Mouse (Mus musculus) neural tube, embryonic 14.5 days (tissue): ENCODE data around the gene Uts2. TPM values are rescaled to one million over a fixed set of nuclear protein-coding genes. Genes with fewer than 3 reads are reported as not detected.
A peak's percentile ranks its signal among the peaks of the same experiment; 100 is the strongest.

ENCODE experiments used
- ATAC-seq: fragments of 200-750 bp; cut with Nextera tagmentation; 2 replicates; pipeline ENCODE4 v1.8.0; 2017; ENCODE audit warnings: low read depth, mild to moderate bottlenecking, moderate TSS enrichment, moderate library complexity
- H3K27ac ChIP-seq: fragments of 300-500 bp; sonication (generic); 2 replicates; pipeline ENCODE4 v1.5.1; 2014; ENCODE audit warnings: low read depth, mild to moderate bottlenecking, control low read depth, low read length, moderate library complexity, mixed read lengths
- H3K27me3 ChIP-seq: fragments of 300-500 bp; sonication (generic); 2 replicates; pipeline ENCODE4 v1.6.1; 2014; ENCODE audit warnings: low read length; ENCODE audit not compliant: control insufficient read depth, insufficient read depth
- H3K36me3 ChIP-seq: fragments of 300-500 bp; sonication (generic); 2 replicates; pipeline ENCODE4 v1.6.1; 2014; ENCODE audit warnings: low read length, mixed read lengths; ENCODE audit not compliant: control insufficient read depth, insufficient read depth
- H3K4me1 ChIP-seq: fragments of 300-500 bp; sonication (generic); 2 replicates; pipeline ENCODE4 v1.6.1; 2014; ENCODE audit warnings: low read length; ENCODE audit not compliant: control insufficient read depth, insufficient read depth
- H3K4me2 ChIP-seq: fragments of 300-500 bp; sonication (generic); 2 replicates; pipeline ENCODE4 v1.6.1; 2014; ENCODE audit warnings: mild to moderate bottlenecking, low read depth, low read length, control low read depth
- H3K4me3 ChIP-seq: fragments of 300-500 bp; sonication (generic); 2 replicates; pipeline ENCODE4 v1.5.1; 2014; ENCODE audit warnings: low read depth, low read length, control low read depth, mixed read lengths
- H3K9ac ChIP-seq: fragments of 300-500 bp; sonication (generic); replicated peaks from 2 replicates; pipeline ENCODE4 v1.6.1; 2014; ENCODE audit warnings: low read depth, mild to moderate bottlenecking, control low read depth, low read length, mixed read lengths
- H3K9me3 ChIP-seq: fragments of 300-500 bp; sonication (generic); 2 replicates; pipeline ENCODE4 v1.6.1; 2016; ENCODE audit warnings: low read length; ENCODE audit not compliant: control insufficient read depth
- WGBS: fragments of 180-500 bp; shearing (Covaris S2); extraction: QIAGEN DNeasy Blood & Tissue Kit; methylation state at CpG from one replicate; pipeline ENCODE4 v1.1.7; 2014; 5-methylcytosine and 5-hydroxymethylcytosine counted together
- polyA plus RNA-seq: library from polyadenylated mRNA; unstranded; fragments of >200 nt; fragmentation: Nextera tagmentation; extraction: Ambion mirVana; gene quantifications from 2 replicates; pipeline ENCODE4 v1.2.1, GENCODE M21; 2014

Gene Uts2
- polyA plus RNA-seq, result 3.7 and 9.5 TPM in 2 replicates

DNA sequence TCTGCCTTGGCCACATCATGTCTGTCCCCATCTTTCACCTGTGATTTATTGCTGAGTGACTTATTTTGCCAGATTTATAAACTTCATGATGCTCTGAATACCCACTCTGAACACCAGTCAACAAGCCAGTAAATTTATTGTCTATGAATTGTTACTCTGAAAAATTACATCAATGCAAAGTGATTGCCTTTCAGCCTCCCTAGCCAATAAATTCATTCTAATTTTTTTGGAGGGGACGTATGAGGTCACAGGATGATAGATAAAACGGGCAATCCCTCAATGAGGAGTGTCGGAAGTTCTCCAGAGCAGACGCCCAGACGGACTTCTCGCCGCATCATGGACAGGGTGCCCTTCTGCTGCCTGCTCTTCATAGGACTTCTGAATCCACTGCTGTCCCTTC is at the start of gene Uts2:
Gene Uts2, plus strand, starts transcription at position 301 of the 400 bp plus-strand sequence.
- H3K4me1 ChIP-seq, result no peaks in the 10 kb centered on the region
- H3K36me3 ChIP-seq, result no peaks in the 10 kb centered on the region
- ATAC-seq, result no peak
- 90% methylated on average over 7 of the region's 7 CpGs for WGBS
- H3K4me2 ChIP-seq, result no peak within 1 kb of the TSS
- H3K4me3 ChIP-seq, result no peak within 1 kb of the TSS
- H3K27me3 ChIP-seq, result no peaks in the 10 kb centered on the region
- no peaks in the 10 kb centered on the region for H3K9me3 ChIP-seq
- no peak within 1 kb of the TSS for H3K27ac ChIP-seq
- H3K9ac ChIP-seq, result no peak within 1 kb of the TSS

- Histone ChIP-seq H3K9ac (no peak overlapping the region), H3K27ac (no peak overlapping the region), H3K9me3 (no peaks in the 10 kb centered on the region), H3K4me2 (no peak overlapping the region), H3K36me3 (no peaks in the 10 kb centered on the region), H3K4me3 (no peak overlapping the region), H3K27me3 (no peaks in the 10 kb centered on the region), H3K4me1 (no peaks in the 10 kb centered on the region)
- no peak for ATAC-seq
- 91% methylated on average over 10 of the region's 10 CpGs for WGBS
Observed at GRCm38 (mm10) chr4:150950972-150951371, 45.9 kb upstream of the Uts2 start.

DNA sequence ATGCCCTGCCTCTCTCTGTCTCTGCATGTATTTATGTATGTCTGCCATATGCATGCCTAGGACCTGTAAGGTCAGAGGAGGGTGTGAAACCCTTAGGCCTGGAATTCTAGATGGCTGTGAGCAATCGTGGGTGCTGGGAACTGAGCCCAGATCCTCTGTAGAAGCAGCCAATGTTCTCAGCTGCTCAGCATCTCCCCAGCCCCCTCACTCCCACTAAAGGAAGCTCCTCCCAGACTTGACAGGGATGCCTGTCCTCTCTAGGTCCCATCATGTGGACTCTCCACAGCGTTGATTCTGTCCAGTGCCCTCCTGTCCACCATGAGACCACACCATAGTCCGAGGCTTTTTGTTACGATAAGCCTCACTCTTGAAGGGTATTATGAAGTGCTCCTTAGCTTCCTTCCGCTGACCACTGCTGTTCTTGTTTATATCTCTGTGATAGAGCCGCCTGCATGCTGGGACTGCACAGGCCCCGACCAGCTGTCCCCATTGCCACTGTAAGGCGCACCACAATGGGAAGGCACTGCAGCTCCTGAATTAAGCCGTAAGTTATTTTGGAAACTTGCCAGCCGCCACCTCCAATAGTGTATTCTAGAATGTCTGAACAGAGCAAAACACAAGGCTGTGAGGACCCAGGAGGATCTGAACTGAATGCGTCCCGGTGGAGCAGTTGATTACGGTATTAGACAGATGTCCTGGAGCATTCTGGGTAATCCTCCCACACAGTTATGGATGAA is 40.4 kb upstream of the Uts2 start:
- Histone ChIP-seq H3K36me3 (no peaks in the 10 kb centered on the region), H3K4me1 (no peaks in the 10 kb centered on the region), H3K9ac (peak overlapping the region; percentile 8; the same call in 1 of the 2 replicates), H3K27me3 (no peaks in the 10 kb centered on the region), H3K27ac (peak overlapping the region; percentile 69), H3K4me3 (no peak overlapping the region), H3K9me3 (no peaks in the 10 kb centered on the region), H3K4me2 (no peak overlapping the region)
- peak; percentile 94 for ATAC-seq
- 35% methylated on average over 13 of the region's 13 CpGs for WGBS

DNA sequence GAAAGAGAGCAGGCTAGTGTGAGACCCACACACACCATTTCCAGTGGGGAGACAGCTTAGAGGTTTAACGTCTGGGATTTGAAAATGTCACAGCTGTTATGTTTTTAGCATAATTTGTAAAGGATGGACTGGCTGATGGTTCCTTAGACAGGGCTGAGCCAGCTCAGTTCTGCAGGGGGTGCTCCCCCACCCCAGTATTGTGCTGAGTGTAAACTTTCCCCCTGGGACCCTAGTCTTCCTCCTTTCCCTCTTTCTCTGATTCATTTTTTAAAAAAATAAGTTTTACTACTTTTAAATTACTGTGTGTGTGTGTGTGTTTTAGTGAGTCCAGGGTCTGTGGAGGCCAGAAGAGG is 39.8 kb upstream of the Uts2 start:
- Histone ChIP-seq H3K4me1 (no peaks in the 10 kb centered on the region), H3K27ac (peak overlapping the region; percentile 69), H3K36me3 (no peaks in the 10 kb centered on the region), H3K4me3 (no peak overlapping the region), H3K9ac (no peak overlapping the region; the same call in 1 of the 2 replicates), H3K4me2 (no peak overlapping the region), H3K27me3 (no peaks in the 10 kb centered on the region), H3K9me3 (no peaks in the 10 kb centered on the region)
- WGBS, result 36% methylated on average over 1 of the region's 1 CpGs
- no peak for ATAC-seq

DNA sequence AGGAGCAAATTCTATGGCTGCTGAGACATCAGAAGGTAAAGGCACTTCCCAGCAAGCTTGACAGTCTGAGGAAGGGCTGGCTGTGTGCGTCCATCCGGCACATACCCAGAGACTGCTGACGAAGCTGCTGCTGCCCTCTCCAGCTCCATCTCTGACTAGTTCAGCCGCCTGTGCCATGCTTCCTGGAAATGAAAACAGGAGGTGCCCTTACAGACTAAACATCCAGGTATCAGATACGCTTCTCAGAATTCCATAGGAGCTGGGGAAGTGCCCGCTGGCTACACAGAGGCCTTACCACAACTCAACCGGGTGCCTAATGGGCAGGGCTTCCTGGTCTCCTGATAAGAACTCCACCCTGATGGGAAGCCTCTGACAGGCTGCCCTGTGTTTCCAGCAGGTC is 38.4 kb upstream of the Uts2 start:
- no peaks in the 10 kb centered on the region for H3K36me3 ChIP-seq
- H3K9me3 ChIP-seq, result no peaks in the 10 kb centered on the region
- no peaks in the 10 kb centered on the region for H3K4me1 ChIP-seq
- no peak overlapping the region for H3K4me2 ChIP-seq
- WGBS, result 78% methylated on average over 7 of the region's 7 CpGs
- H3K27ac ChIP-seq, result no peak overlapping the region
- H3K4me3 ChIP-seq, result no peak overlapping the region
- no peaks in the 10 kb centered on the region for H3K27me3 ChIP-seq
- no peak for ATAC-seq
- no peak overlapping the region for H3K9ac ChIP-seq

DNA sequence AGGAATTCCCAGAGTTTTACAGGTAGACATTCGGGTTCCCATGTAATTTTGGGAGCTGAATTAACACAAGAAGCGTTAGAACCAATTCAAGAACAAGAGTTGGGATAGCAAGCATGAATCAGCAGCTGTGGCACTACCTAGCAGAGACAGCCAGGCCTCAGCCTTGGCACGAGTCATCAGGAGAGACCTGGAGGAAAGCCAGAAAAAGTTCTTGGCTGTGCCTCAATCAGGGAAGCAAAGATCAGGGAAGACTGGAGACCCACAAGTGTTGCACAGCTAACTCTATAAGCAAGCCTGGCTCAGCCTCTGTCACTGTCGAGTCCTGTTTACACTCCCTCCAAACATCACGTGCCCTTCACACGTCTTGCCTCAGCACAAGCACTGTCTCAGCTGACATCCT is 34.7 kb upstream of the Uts2 start:
- ATAC-seq, result no peak
- Histone ChIP-seq H3K27me3 (no peaks in the 10 kb centered on the region), H3K9ac (no peak overlapping the region), H3K4me3 (no peak overlapping the region), H3K36me3 (no peaks in the 10 kb centered on the region), H3K4me1 (no peaks in the 10 kb centered on the region), H3K27ac (no peak overlapping the region), H3K4me2 (no peak overlapping the region), H3K9me3 (no peaks in the 10 kb centered on the region)
- WGBS, result 67% methylated on average over 6 of the region's 6 CpGs

GRCm38 (mm10) chr4:150963711-150964110 is 33.2 kb upstream of the Uts2 start:
- Histone ChIP-seq H3K9ac (no peak overlapping the region), H3K27ac (no peak overlapping the region), H3K4me3 (no peak overlapping the region), H3K36me3 (no peaks in the 10 kb centered on the region), H3K9me3 (no peaks in the 10 kb centered on the region), H3K4me1 (no peaks in the 10 kb centered on the region), H3K4me2 (no peak overlapping the region), H3K27me3 (no peaks in the 10 kb centered on the region)
- no peak for ATAC-seq
- WGBS, result 80% methylated on average over 2 of the region's 2 CpGs

- H3K4me2 ChIP-seq, result no peak overlapping the region
- no peaks in the 10 kb centered on the region for H3K9me3 ChIP-seq
- H3K4me3 ChIP-seq, result no peak overlapping the region
- no peaks in the 10 kb centered on the region for H3K4me1 ChIP-seq
- no peak overlapping the region for H3K27ac ChIP-seq
- 14% methylated on average over 25 of the region's 25 CpGs for WGBS
- H3K27me3 ChIP-seq, result no peaks in the 10 kb centered on the region
- no peak overlapping the region for H3K9ac ChIP-seq
- ATAC-seq, result no peak
- H3K36me3 ChIP-seq, result no peaks in the 10 kb centered on the region
Observed at GRCm38 (mm10) chr4:150964635-150965554, 32.0 kb upstream of the Uts2 start.

- Histone ChIP-seq H3K4me2 (no peak overlapping the region), H3K27ac (no peak overlapping the region), H3K27me3 (no peaks in the 10 kb centered on the region), H3K9ac (no peak overlapping the region), H3K4me1 (no peaks in the 10 kb centered on the region), H3K9me3 (no peaks in the 10 kb centered on the region), H3K36me3 (no peaks in the 10 kb centered on the region), H3K4me3 (no peak overlapping the region)
- 68% methylated on average over 11 of the region's 11 CpGs for WGBS
- no peak for ATAC-seq
Observed at GRCm38 (mm10) chr4:150965555-150965951, 31.3 kb upstream of the Uts2 start.
